Mouse (Mus musculus) embryonic facial prominence, embryonic 10.5 days (tissue): ENCODE measurements around the gene Msrb3. TPM values are rescaled to one million over a fixed set of nuclear protein-coding genes. Genes with fewer than 3 reads are reported as not detected.

ENCODE experiments used
- DNase-seq: peaks from one replicate; pipeline ENCODE4 v3.0.0-alpha.2; 2017; ENCODE audit warnings: low spot score
- H3K27ac ChIP-seq: fragments of 300-500 bp; sonication (generic); replicated peaks from 2 replicates; pipeline ENCODE4 v1.5.1; 2016; ENCODE audit warnings: mild to moderate bottlenecking
- H3K27me3 ChIP-seq: fragments of 300-500 bp; sonication (generic); replicated peaks from 2 replicates; pipeline ENCODE4 v1.6.1; 2016; ENCODE audit warnings: low read depth, mild to moderate bottlenecking; ENCODE audit not compliant: poor library complexity, severe bottlenecking
- H3K36me3 ChIP-seq: fragments of 300-500 bp; sonication (generic); replicated peaks from 2 replicates; pipeline ENCODE4 v1.6.1; 2016; ENCODE audit warnings: mild to moderate bottlenecking, moderate library complexity
- H3K4me1 ChIP-seq: fragments of 300-500 bp; sonication (generic); 2 replicates; pipeline ENCODE4 v1.6.1; 2016
- H3K4me3 ChIP-seq: fragments of 300-500 bp; sonication (generic); 2 replicates; pipeline ENCODE4 v1.5.1; 2016; ENCODE audit warnings: mild to moderate bottlenecking, moderate library complexity
- H3K9me3 ChIP-seq: fragments of 300-500 bp; sonication (generic); 2 replicates; pipeline ENCODE4 v1.6.1; 2016; ENCODE audit warnings: mild to moderate bottlenecking
- WGBS: fragments of 180-500 bp; shearing (Covaris S2); methylation state at CpG from one replicate; pipeline ENCODE4 v1.1.7; 2016; 5-methylcytosine and 5-hydroxymethylcytosine counted together
- polyA plus RNA-seq: library from polyadenylated mRNA; unstranded; fragments of >200 nt; fragmentation: Nextera tagmentation; extraction: Ambion mirVana; gene quantifications from 2 replicates; pipeline ENCODE4 v1.2.1, GENCODE M21; 2016

Msrb3 gene
- polyA plus RNA-seq, 1 experiment from 2014 or later: 3.4 TPM

- Histone ChIP-seq H3K4me1 (peaks cover 81% of the 10 kb centered on the region), H3K4me3 (peak overlapping the region; percentile 23; the same call in 1 of the 2 replicates), H3K9me3 (peaks cover 3% of the 10 kb centered on the region; the same call in 1 of the 2 replicates), H3K36me3 (peaks cover 9% of the 10 kb centered on the region), H3K27me3 (peaks cover 5% of the 10 kb centered on the region; the same call in 1 of the 2 replicates), H3K27ac (peak overlapping the region; percentile 89)
- 39% methylated on average over 24 of the region's 24 CpGs for WGBS
- DNase-seq: peak; percentile 70
Measured at GRCm38 (mm10) chr10:120850391-120851195, 48.3 kb downstream of the Msrb3 start.

GRCm38 (mm10) chr10:120848677-120849076 is 50.2 kb downstream of the Msrb3 start:
- peaks cover 62% of the 10 kb centered on the region for H3K4me1 ChIP-seq
- DNase-seq: no peak
- peaks cover 5% of the 10 kb centered on the region; the same call in 1 of the 2 replicates for H3K27me3 ChIP-seq
- H3K4me3 ChIP-seq: no peak overlapping the region
- 58% methylated on average over 7 of the region's 7 CpGs for WGBS
- peaks cover 9% of the 10 kb centered on the region for H3K36me3 ChIP-seq
- peaks cover 3% of the 10 kb centered on the region; the same call in 1 of the 2 replicates for H3K9me3 ChIP-seq
- peak overlapping the region; percentile 80; the same call in 1 of the 2 replicates for H3K27ac ChIP-seq

DNA sequence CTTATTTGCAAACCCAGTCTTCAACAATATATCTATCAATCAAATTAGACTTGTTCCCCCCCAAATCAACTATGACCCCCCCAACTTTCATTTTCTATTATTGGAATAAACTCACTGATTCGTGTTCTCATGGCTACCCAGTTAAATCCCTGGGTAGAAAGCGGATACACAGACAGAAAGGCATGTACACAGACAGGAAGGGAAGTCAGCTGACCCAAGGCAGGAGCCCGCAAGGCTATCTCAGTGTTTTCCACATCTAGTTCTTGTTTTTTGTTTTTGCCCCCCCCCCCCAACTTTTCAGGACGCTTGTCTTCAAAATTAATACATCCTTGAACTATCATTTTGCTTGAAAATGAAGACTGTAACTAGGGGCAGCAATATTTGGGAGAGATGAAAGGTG is 51.1 kb downstream of the Msrb3 start:
- H3K4me1 ChIP-seq: peaks cover 53% of the 10 kb centered on the region
- no peak overlapping the region for H3K4me3 ChIP-seq
- H3K27ac ChIP-seq: peak overlapping the region; percentile 80
- peaks cover 3% of the 10 kb centered on the region; the same call in 1 of the 2 replicates for H3K9me3 ChIP-seq
- no peak for DNase-seq
- 69% methylated on average over 4 of the region's 4 CpGs for WGBS
- peaks cover 5% of the 10 kb centered on the region; the same call in 1 of the 2 replicates for H3K27me3 ChIP-seq
- H3K36me3 ChIP-seq: peaks cover 16% of the 10 kb centered on the region

GRCm38 (mm10) chr10:120839966-120840365 is 58.9 kb downstream of the Msrb3 start:
- Histone ChIP-seq H3K27me3 (no peaks in the 10 kb centered on the region), H3K4me3 (no peak overlapping the region), H3K36me3 (peaks cover 13% of the 10 kb centered on the region), H3K4me1 (no peaks in the 10 kb centered on the region; the same call in 1 of the 2 replicates), H3K9me3 (peaks cover 4% of the 10 kb centered on the region; the same call in 1 of the 2 replicates), H3K27ac (no peak overlapping the region)
- WGBS: 81% methylated on average over 7 of the region's 7 CpGs
- no peak for DNase-seq

DNA sequence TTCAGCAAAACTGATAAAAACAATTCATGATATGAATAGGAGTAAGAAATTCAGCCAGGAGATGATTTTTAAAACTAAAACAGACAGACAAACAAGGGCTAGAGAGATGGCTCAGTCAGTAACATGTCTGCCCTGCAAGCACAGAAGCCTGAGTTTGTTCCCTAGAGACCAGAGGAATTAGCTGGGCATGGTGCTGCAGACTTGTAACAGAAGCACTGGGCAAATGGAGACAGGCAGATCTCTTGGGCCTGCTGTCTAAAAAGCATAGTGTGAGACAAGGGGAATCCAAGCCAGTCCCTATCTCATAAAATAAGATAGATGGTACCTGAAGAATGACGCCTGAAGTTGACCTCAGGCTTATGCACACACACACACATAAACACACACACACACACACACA is 64.4 kb downstream of the Msrb3 start:
- H3K4me1 ChIP-seq: no peaks in the 10 kb centered on the region
- no peaks in the 10 kb centered on the region for H3K36me3 ChIP-seq
- 91% methylated on average over 1 of the region's 1 CpGs for WGBS
- no peak for DNase-seq
- H3K27me3 ChIP-seq: no peaks in the 10 kb centered on the region
- no peak overlapping the region for H3K4me3 ChIP-seq
- no peak overlapping the region for H3K27ac ChIP-seq
- H3K9me3 ChIP-seq: peaks cover 4% of the 10 kb centered on the region; the same call in 1 of the 2 replicates

GRCm38 (mm10) chr10:120833836-120834235 is 65.1 kb downstream of the Msrb3 start:
- no peak overlapping the region for H3K27ac ChIP-seq
- DNase-seq: no peak
- H3K9me3 ChIP-seq: peaks cover 4% of the 10 kb centered on the region; the same call in 1 of the 2 replicates
- no peaks in the 10 kb centered on the region for H3K36me3 ChIP-seq
- H3K4me1 ChIP-seq: no peaks in the 10 kb centered on the region
- H3K4me3 ChIP-seq: no peak overlapping the region
- H3K27me3 ChIP-seq: no peaks in the 10 kb centered on the region

GRCm38 (mm10) chr10:120827761-120828160 is 71.1 kb downstream of the Msrb3 start:
- Histone ChIP-seq H3K27ac (no peak overlapping the region), H3K9me3 (no peaks in the 10 kb centered on the region), H3K4me1 (peaks cover 29% of the 10 kb centered on the region), H3K27me3 (no peaks in the 10 kb centered on the region), H3K4me3 (no peak overlapping the region), H3K36me3 (no peaks in the 10 kb centered on the region)
- no peak for DNase-seq
- 93% methylated on average over 12 of the region's 12 CpGs for WGBS

DNA sequence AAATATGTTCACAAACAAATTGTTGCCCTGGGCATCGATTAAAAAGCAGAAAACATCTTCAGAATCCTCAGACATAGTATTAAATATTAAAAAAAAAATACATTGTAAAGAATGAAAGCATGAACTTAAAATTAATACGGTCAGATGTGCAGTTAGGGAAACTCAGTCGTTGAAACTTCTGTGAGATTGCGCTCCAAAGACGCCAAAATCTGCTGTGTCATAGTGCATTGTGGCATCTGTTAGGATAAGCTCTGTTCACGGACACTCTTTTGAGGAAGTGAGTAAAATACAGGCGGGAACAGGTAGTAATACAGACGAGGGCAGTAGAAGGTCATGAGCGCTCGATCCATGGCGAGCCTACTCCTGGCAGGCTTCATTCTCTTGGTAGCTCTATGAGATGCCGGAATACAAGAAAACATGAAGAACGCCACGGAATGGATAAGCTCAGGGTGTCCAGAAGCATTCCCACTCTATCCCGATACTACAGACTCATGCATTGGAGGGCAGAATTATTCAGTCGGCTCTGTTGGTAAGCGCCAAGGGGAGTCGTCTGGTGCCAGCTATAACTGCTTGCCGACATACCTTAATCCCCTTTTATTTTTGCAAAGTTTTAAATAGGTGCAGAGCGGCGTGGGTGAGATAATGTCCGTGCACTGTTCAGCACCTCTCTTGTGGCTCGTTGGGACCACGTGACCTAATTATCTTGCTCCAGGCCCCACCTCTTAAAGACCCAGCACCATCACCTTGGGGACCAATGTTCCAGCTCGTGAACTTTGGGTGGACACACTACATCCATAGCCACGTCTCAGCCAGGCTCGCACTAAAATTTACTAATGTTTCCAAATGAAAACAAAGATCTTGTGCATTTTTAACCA is 71.9 kb downstream of the Msrb3 start:
- no peak for DNase-seq
- Histone ChIP-seq H3K27ac (no peak overlapping the region), H3K4me3 (no peak overlapping the region), H3K4me1 (peaks cover 33% of the 10 kb centered on the region), H3K9me3 (no peaks in the 10 kb centered on the region), H3K36me3 (no peaks in the 10 kb centered on the region), H3K27me3 (no peaks in the 10 kb centered on the region)
- WGBS: 85% methylated on average over 27 of the region's 27 CpGs

DNA sequence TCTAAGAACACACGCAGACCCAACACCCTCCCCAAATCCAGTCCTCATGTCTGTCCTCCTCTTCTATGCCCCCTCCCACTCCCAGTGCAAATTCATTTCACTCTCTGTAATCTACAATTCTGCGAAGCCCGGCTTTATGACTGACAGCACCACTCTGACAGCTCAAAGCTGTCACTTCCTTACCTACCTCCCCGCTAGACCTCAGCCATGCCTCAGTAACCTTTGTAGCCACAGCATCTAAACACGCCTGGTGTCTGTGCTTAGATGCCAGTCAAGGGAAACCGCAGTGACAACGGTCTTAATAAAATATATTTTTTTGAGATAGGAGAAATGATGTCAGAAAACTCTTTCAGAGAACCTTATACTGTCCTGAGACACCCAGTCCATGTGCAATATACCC is 72.5 kb downstream of the Msrb3 start:
- Histone ChIP-seq H3K4me3 (no peak overlapping the region), H3K27ac (0 out of 2 replicates have a peak overlapping the region, but pooled peaks have one; percentile 44)

GRCm38 (mm10) chr10:120825594-120825993 is 73.3 kb downstream of the Msrb3 start:
- peak overlapping the region; percentile 40; the same call in 1 of the 2 replicates for H3K27ac ChIP-seq
- WGBS: 55% methylated on average over 11 of the region's 11 CpGs

More for the DNA sequence above, 72.5 kb downstream of the Msrb3 start:
- no peaks in the 10 kb centered on the region for H3K27me3 ChIP-seq
- peaks cover 40% of the 10 kb centered on the region for H3K4me1 ChIP-seq
- H3K36me3 ChIP-seq: no peaks in the 10 kb centered on the region
- no peak for DNase-seq
- H3K9me3 ChIP-seq: no peaks in the 10 kb centered on the region
- WGBS: 84% methylated on average over 7 of the region's 7 CpGs

GRCm38 (mm10) chr10:120821491-120822358 is 77.2 kb downstream of the Msrb3 start:
- H3K36me3 ChIP-seq: no peaks in the 10 kb centered on the region
- 49% methylated on average over 20 of the region's 20 CpGs for WGBS
- no peak overlapping the region for H3K4me3 ChIP-seq
- peak overlapping the region; percentile 64 for H3K27ac ChIP-seq
- DNase-seq: peak; percentile 68
- H3K27me3 ChIP-seq: no peaks in the 10 kb centered on the region
- peaks cover 52% of the 10 kb centered on the region for H3K4me1 ChIP-seq
- H3K9me3 ChIP-seq: no peaks in the 10 kb centered on the region

More at GRCm38 (mm10) chr10:120825594-120825993, 73.3 kb downstream of the Msrb3 start:
- Histone ChIP-seq H3K27me3 (no peaks in the 10 kb centered on the region), H3K4me1 (peaks cover 48% of the 10 kb centered on the region), H3K9me3 (no peaks in the 10 kb centered on the region), H3K4me3 (no peak overlapping the region), H3K36me3 (no peaks in the 10 kb centered on the region)
- DNase-seq: peak; percentile 44
